In genomic region chr11:73160811-73161200, GRCm38 (mm10) we compare ENCODE assay signal across 8 mouse cellular contexts. TPM values are rescaled to one million over a fixed set of nuclear protein-coding genes. Genes with fewer than 3 reads are reported as not detected.
DNase-seq lines count a peak whose midpoint lies in the region.

No protein-coding gene starts in this region.

- intact Hi-C loops in left cerebral cortex, postnatal 25 days (cut with DNase I): no loop called here

- peak; percentile 27 for DNase-seq in embryo, embryonic 10 days (ENCODE audit: low spot score)
- DNase-seq in embryo, embryonic 9.5 days (ENCODE audit: extremely low spot score): no peak
- peak; percentile 67 for DNase-seq in heart, adult 8-10 months (ENCODE audit: low spot score)
- peak; percentile 59 for DNase-seq in kidney, adult 9 months
- peak; percentile 48 for DNase-seq in lung, postnatal 14 days
- DNase-seq in layer of hippocampus, postnatal 14 days (ENCODE audit: low spot score in 2 of 2): no peak
- DNase-seq in left cerebral cortex, postnatal 25 days (ENCODE audit: low spot score in 2 of 2): no peak
- no peak for DNase-seq in cerebellum, adult 8-10 months

RNA-seq across cellular contexts. Expression of gene P2rx5, which starts 0.6 kb away (rescaled TPM):
- total RNA-seq in heart, adult 8-10 months (2022): 10 to 100 TPM; 14.2 to 19.7 (median 16.6) TPM
- 1 to 10 TPM; 1.8 to 3.0 TPM for total RNA-seq in layer of hippocampus, postnatal 14 days (2021)
- total RNA-seq in left cerebral cortex, postnatal 25 days (2021): under 1 TPM; 0.32 to 0.44 TPM

RNA-seq across cellular contexts. Expression of gene Emc6, which starts 16.0 kb away (rescaled TPM):
- 10 to 100 TPM; 80.9 to 93.8 (median 89.9) TPM for total RNA-seq in heart, adult 8-10 months (2022)
- total RNA-seq in layer of hippocampus, postnatal 14 days (2021): 10 to 100 TPM; 60.6 to 61.9 TPM
- 10 to 100 TPM; 55.6 to 55.9 TPM for total RNA-seq in left cerebral cortex, postnatal 25 days (2021)

RNA-seq across cellular contexts. Expression of gene Tax1bp3, which starts 16.1 kb away (rescaled TPM):
- total RNA-seq in heart, adult 8-10 months (2022): 10 to 100 TPM; 36.7 to 52.6 (median 46.8) TPM
- total RNA-seq in layer of hippocampus, postnatal 14 days (2021): 10 to 100 TPM; 22.1 to 22.9 TPM
- 10 to 100 TPM; 10.2 to 11.3 TPM for total RNA-seq in left cerebral cortex, postnatal 25 days (2021)

RNA-seq across cellular contexts. Expression of gene Haspin, which starts 22.7 kb away (rescaled TPM):
- total RNA-seq in heart, adult 8-10 months (2022): under 1 TPM; 0.08 to 0.37 (median 0.14) TPM
- under 1 TPM; 0.31 to 0.74 TPM for total RNA-seq in layer of hippocampus, postnatal 14 days (2021)
- under 1 TPM; 0.21 to 0.25 TPM for total RNA-seq in left cerebral cortex, postnatal 25 days (2021)

RNA-seq across cellular contexts. Expression of gene Ctns, which starts 38.0 kb away (rescaled TPM):
- 1 to 10 TPM; 7.5 to 10.0 (median 9.6) TPM for total RNA-seq in heart, adult 8-10 months (2022)
- 10 to 100 TPM; 18.6 to 20.5 TPM for total RNA-seq in layer of hippocampus, postnatal 14 days (2021)
- total RNA-seq in left cerebral cortex, postnatal 25 days (2021): 10 to 100 TPM; 19.2 to 21.0 TPM

Comparison
In these comparisons a context has a peak if more than half of its experiments do, and no peak if none do; other contexts are left out.
1. DNase-seq: peak in embryo, embryonic 10 days (single experiment), heart, adult 8-10 months (single experiment), kidney, adult 9 months (single experiment) and lung, postnatal 14 days (single experiment); none in embryo, embryonic 9.5 days (single experiment), layer of hippocampus, postnatal 14 days (0 of 2), left cerebral cortex, postnatal 25 days (0 of 2) and cerebellum, adult 8-10 months (single experiment).